Mouse (Mus musculus) gonadal fat pad, adult 2 months (tissue): ENCODE data around the gene Gm21783. TPM values are rescaled to one million over a fixed set of nuclear protein-coding genes. Genes with fewer than 3 reads are reported as not detected.
"Not testable (repeated sequence)": the region's sequence is repeated elsewhere in the genome, so short reads cannot be mapped to it uniquely, and the experiment has no call there.

Experiments
- DNase-seq: peaks from one replicate; pipeline ENCODE4 v3.0.0-alpha.2; 2012; ENCODE audit warnings: low read depth
- polyA plus RNA-seq: library from polyadenylated mRNA; depleted of rRNA; stranded (reverse); fragments of >200 nt; gene quantifications from 2 replicates; pipeline ENCODE4 v1.2.3, GENCODE M21; 2012; rRNA removed

The Gm21783 gene
- polyA plus RNA-seq = not detected in 2 replicates

DNA sequence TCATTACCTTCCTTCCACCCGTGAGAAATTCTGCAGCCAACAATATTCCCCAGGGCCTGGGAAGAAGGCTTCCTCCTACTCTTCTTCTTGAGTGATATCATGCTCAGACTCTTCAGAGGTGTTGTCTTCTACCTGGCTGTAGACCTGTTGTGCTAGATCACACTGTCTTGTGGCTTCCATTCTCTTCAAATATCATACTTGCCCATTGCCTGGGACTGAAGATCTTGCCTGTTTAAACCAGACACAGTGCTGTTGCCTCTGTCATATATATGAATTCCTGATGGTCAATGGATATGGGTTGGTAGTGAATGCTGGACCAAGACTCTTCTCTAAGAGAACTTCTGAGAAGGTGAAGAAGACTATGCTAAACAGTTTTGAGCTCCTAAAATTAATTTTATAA is at the start of gene Gm21783:
Gene Gm21783 (minus strand): TSS at position 101 of the 400 bp plus-strand sequence.
- not testable (repeated sequence) for DNase-seq
